Mouse (Mus musculus) heart, postnatal 4 days (tissue): ENCODE results near the gene Gm3448. TPM values are rescaled to one million over a fixed set of nuclear protein-coding genes. Genes with fewer than 3 reads are reported as not detected.

Source experiments
- DNase-seq: peaks from one replicate; pipeline ENCODE4 v3.0.0; 2021
- total RNA-seq, 2 experiments: library from RNA; stranded (reverse); gene quantifications; 2 replicates each; pipeline ENCODE4 v1.2.3; 2021

Gene Gm3448
- total RNA-seq, 2 experiments from 2014 or later, result 2.5 to 2.6 TPM

- no peak for DNase-seq
Measured at GRCm38 (mm10) chr17:14959979-14960378, 81.4 kb downstream of the Gm3448 start.

GRCm38 (mm10) chr17:14958686-14959327, 82.5 kb downstream of the Gm3448 start:
- no peak for DNase-seq

- DNase-seq, result no peak
Measured at GRCm38 (mm10) chr17:14953452-14953851, 87.9 kb downstream of the Gm3448 start.

- no peak for DNase-seq
Measured at GRCm38 (mm10) chr17:14949161-14949827, 92.0 kb downstream of the Gm3448 start.

Other genes starting within 250 kb of the Gm3448 start
- 1 to 10 TPM in 1 of 2 experiments, under 1 TPM in 1; 0.81 to 1.3 TPM for gene Wdr27, start 98.4 kb downstream of the Gm3448 start, total RNA-seq
- 10 to 100 TPM; 18.6 to 18.9 TPM for gene 1600012H06Rik, start 98.4 kb downstream of the Gm3448 start, total RNA-seq
- 10 to 100 TPM; 67.8 to 69.4 TPM for gene Phf10, start 80.3 kb downstream of the Gm3448 start, total RNA-seq
- 1 to 10 TPM; 3.3 to 4.8 TPM for gene 9030025P20Rik, start 63.1 kb downstream of the Gm3448 start, total RNA-seq
- gene Gm3417, start 62.7 kb downstream of the Gm3448 start, total RNA-seq, result under 1 TPM in 1 of 2 experiments, not detected in 1; 0.48 TPM
- 1 to 10 TPM; 3.2 to 3.9 TPM for gene Gm3435, start 31.4 kb downstream of the Gm3448 start, total RNA-seq
- 10 to 100 TPM; 34.8 to 46.8 TPM for gene Ermard, start 329 bp downstream of the Gm3448 start, total RNA-seq
- gene Tcte3, start within 50 bp of the Gm3448 start, total RNA-seq, result under 1 TPM in 1 of 2 experiments, not detected in 1; 0.60 TPM